Mouse (Mus musculus): ENCODE results near the gene Faah. TPM values are rescaled to one million over a fixed set of nuclear protein-coding genes. Genes with fewer than 3 reads are reported as not detected.

Faah gene
- total RNA-seq, 2 experiments from 2014 or later: 45.8 to 53.7 TPM

DNA sequence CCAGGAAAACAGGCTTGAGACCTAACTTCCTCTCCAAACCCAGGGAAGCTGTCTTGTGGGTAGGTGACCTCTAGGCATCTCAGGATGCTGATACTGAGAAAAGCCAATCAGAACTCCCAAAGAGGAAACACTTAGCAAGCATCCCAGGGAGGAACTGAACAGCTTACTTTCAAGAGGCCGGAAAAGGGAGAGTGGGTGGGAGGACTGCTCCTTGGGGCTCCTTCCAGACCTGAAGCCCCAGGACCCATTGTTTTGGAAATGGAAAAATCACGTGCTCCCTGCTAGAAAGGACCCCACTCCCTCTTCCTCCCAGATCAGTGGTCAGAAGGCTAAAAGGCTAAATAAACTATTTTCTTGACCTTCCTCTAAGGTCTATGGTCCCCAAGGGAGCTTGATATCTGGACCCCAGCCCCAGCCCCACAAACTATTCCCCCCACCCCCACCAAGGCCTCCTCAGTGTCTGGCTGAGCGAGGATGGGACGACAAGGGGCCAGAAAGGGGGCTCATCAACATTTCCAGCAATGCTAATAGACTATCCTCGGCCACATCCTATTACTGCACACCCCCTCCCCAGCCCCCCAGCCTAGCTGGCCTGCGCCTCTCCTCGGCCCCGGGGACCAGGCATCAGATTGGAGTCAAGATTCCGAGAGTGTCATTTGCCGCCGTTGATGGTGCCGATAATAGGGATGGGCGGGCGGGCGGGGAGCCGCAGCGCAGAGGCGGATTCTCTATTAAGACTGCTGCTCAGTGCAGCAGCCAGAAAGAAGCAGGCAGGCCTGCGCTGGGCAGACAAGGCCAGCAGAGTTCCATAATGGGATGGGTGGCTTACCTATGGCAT, 62.9 kb downstream of the Faah start:
- intact Hi-C loops (cut with DNase I): no loop called here
- no peak for DNase-seq

DNA sequence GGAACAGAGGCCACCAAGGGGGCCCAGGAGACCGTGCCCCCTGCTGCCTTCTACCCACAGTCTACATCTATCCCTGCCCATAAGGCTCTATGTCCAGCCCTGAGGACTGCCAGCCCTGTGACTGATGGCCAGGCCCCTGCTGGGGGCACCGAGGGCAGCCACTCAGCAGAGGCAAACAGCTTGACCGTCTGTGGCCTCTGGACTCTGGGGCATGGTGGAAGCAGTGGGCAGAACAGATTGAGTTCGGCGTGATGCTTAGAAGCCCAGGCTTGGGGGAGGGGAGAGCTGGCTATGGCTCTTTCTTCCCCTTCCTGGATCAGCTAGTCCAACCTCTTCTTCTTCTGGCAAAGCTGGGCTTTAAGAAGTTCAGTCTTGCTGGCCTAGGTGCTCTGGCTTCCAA, 64.2 kb downstream of the Faah start:
- DNase-seq: no peak
- intact Hi-C loops (cut with DNase I): no loop called here

DNA sequence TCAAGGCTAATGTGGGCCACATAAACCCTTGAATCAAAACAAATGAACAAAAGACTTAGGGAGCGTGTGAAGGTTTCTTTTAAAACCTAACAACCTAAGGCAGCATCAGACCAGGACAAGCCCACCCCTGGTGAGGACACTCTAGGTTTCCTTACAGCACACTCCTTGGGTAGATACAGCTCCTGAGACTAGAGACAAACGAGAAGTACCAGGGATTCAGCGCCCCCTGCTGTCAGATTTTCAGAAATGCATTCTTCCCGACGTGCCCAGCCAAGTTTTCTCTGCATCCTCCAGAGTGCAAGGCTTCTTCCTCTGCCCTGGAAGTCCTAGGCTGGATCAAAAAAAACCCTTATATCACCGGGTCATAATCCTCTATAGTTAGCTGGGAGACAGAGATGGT, 65.0 kb downstream of the Faah start:
- intact Hi-C loops (cut with DNase I): no loop called here
- DNase-seq: peak; percentile 60

DNA sequence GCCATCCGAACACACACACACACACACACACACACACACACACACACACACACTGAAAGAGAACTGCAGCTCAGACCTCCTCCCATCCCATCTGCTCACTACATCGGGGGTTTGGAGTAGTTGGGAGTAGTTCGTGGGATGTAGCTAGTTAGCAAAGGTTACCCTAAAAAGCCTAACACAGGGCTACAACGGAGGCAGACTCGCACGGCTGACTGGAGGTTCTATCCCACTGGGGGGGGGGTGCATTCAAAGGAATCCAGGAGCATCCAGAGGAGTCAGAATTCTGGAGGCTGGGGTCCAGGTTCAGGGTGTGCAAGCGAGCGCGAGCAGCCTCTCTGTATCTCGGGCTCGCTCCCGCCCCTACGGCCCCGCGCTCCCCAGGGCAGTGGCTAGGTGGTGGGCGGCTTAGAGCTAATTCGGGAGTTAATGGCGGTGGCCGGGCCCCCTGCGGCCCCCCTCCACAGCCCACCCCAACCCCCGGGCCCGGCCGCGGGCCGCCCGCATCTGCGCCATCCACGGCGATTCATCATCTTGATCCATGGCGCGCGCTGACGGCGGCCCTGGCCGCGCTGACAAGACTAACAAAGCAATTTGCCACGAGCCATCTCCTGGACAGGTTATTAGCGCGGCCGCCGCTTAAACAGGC, 73.9 kb downstream of the Faah start:
- no peak for DNase-seq
- intact Hi-C loops (cut with DNase I): no loop called here

DNA sequence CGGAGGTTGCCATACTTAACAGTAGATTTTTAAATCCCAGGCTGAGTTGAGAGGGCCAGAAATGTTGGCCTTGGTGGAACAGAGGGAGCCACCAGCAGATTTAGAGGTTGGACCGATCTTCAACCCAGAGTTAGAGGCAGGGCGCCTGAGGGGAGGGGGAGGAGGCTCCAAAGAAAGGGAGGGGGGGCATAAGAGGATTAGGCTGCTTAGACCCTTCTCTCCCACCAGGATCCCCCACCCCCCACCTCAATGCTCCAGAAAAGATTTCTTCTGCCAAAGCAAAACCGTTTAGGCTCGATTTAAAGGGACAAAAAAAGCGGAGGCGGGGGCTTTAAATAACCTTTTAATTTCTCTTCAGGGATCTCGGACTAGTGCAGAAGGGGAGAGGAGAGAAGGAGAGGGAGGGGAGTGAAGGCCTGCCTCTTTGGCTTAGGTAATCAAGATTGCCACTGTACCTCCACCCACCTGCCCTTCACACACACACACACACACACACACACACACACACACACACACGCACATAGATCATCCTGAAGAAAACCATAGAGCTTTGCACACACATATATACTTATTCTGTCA, 76.4 kb downstream of the Faah start:
- no peak for DNase-seq
- intact Hi-C loops (cut with DNase I): no loop called here

DNA sequence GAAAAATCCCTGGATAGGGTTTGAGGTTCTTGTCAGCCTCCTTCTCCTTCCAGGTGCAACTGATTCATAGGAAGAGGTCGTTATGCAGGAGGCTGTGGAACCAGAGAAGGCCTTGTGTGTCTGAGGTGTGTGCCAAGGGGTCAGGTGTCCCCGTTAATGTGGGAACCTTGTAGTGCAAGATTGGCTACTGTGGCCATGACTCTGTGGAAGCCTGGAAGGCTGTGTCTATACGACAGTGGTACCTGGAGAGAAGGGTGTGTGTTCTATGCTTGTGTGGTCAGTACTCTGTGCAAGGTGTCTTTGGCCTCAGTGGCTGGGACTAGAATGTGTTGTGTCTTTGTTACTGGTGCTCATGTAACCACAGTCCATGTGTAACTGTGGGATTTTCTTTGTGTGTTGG, 77.0 kb downstream of the Faah start:
- intact Hi-C loops (cut with DNase I): no loop called here
- no peak for DNase-seq

DNA sequence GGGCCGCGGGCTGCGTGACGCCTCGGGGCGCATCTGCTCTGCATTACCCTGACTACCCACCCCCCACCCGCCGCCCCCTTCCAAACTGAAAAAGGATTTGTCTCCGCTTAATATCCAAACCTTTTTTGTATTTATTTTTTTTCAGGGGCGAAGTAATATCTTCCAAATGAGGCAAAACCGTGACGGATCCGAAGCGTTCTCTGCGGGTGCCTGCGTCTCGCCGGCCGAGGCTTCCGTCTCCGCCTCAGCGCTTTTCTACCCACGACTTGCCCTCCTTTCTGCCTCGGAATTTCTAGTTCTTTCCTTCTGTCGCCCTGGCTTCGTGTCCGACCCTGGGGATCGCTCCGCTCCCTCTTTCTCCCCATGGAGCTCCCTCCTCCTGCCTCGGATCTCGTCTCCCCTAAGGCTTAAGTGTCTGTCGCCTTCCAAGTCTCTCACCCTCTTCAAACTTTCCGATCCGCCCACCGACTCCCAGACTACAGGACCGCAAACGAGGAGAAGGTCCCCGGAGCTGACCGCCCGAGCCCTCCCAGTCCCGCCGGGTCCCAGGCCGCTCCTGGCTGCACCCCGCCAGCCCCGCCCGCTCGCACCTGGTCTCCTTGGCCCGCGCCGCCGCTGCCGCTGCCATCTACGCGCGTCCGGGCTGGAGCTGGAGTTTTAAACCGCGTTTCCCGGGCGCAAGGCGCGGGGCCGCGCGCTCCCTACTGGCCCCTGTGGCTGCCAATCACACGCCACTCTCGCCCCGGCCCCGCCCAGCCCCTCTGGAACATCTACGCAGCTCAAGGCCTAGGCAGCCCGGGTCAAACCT, 78.2 kb downstream of the Faah start, which contains the start of gene Dmbx1:
Gene Dmbx1 (minus strand): TSS at position 632 of the 808 bp plus-strand sequence.
- intact Hi-C loops (cut with DNase I): no loop called here
- peak; percentile 55 for DNase-seq

DNA sequence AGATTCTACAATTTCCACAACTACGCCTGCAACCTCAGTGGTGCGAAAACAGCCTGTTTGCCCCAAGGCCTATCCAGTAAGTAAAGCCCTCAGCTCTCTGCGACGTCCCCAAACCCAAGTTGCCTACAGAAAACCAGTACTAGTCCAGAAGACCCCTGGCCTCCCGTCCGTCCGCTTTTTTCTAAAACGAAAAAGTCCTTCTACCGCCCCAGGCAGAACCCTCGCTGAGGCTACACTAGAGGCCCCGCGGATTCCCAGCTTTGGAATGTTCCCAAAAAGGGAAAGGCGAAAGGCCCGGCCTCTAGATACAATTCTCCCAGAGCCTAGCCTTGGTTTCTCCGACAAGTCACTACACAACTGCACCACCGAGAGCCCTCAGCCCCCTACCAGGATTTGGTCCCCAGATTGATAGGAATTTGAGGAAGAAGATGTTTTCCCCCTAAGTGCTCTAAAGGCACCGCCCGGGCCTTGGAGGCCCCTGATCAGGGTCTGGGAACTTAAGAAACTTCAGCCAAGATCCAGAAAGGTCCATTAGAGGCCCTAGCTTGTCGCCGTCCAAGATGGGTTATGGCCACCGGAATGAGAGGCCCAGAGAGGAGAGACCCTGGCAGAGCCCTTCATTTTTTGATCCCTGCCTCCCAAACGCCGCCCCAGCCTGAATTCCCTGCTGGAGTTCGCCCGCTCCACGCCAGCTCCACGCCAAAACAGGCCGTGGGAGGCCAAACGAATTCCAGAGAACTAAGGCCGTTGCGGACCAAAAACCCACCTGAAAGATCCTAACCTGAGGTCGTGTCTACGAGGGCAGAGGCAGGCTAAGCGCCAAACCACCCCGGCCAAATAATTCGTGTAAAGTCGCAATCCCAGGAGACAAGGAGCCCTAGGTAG, 79.2 kb downstream of the Faah start:
- no peak for DNase-seq
- intact Hi-C loops (cut with DNase I): no loop called here

DNA sequence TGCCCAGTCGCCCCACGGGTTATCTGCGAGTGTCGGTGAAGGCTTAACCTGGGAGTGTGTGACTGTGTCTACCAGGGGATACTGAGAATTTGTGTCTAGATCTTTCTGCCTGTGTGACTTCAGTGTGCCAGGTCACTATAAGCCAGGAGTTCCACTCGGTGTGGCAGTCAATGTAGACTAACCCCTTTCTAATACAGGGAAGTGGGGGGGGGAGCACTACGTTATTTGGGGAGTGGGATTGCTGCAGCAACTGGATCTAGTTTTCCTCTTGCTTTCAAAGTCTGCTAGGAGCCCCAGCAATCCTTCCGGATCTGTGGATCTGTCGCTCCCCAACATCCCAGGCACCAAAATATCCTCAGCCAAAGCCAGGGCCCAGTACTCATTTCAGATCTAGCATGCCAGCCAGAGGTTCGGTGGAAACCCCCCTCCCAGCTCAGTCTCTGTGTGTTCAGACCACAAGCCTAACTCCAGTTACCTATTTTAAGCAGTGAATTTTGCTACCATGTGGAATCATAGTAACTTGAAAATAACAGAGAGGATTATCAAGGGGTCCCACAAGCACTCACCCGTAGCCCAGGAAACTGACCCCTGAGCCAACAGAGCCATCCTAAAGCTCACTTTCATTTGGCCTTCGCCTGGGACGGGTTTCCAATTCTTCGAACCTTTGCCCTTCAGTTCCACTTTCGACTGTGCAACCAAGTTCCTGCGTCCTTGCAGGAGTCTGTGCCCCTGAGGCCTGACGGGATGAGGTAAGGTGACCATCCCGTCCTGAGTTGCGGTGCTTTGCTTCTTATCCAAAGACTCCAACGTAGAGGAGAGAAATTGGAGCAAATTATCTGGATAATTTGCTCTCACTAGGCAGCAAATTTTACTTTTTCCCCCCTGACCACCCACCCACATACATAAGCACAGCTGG, 80.4 kb downstream of the Faah start:
- intact Hi-C loops (cut with DNase I): no loop called here
- DNase-seq: no peak

DNA sequence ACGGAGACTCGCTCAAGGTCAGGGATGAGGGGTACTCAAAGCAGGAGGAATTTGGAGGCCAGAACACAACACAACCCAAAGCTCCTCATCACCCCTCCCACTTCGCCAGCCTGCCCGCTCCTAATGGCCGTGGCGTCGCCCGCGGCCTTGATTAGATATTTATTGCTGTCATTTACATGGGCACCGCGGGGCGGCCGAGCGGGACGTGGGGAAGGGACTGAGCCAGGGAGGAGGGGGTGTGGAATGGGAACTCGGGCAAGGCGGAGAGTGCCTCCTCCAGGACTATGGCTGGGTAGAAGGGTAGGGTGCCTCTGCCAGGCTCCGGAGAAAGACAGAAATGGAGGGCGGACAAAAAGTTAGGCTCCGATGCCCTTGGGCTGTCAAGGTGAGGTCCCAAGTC, 81.1 kb downstream of the Faah start:
- DNase-seq: no peak
- intact Hi-C loops (cut with DNase I): no loop called here

DNA sequence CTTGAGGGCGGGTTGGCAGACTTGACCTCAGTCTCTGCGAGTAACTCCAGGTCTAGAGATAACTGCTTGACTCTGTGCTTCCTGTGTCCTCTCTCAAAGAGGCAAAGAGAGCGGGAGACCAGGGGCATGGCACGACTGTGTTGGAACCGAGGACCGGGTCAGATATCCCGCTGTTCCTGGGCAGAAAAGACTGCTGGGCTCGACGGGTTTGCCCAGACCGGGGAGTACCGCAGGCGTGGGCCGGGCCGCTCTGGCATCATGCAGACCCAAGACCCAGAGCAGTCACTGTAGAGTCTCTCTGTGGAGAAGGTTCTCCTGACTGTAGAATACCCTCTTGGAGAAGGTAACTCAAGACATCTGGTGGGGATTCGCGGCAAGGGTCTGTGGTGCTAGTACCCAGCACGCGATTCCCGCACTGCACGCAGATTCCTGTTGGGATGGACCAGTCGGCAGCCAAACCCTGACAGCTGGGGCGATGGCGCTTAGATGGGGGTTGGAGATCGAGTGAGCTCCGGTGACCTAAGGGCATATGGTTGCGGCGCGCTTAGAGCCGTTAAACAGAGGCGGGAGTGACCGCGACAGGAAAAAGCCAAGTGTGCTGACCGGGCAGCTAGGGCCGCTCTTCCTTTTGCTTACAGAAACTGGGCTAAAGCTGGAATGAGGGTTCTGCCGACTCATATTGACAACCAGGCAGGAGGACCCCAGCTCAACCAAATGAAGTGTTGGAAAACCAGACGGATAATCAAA, 81.7 kb downstream of the Faah start:
- DNase-seq: no peak
- intact Hi-C loops (cut with DNase I): no loop called here

DNA sequence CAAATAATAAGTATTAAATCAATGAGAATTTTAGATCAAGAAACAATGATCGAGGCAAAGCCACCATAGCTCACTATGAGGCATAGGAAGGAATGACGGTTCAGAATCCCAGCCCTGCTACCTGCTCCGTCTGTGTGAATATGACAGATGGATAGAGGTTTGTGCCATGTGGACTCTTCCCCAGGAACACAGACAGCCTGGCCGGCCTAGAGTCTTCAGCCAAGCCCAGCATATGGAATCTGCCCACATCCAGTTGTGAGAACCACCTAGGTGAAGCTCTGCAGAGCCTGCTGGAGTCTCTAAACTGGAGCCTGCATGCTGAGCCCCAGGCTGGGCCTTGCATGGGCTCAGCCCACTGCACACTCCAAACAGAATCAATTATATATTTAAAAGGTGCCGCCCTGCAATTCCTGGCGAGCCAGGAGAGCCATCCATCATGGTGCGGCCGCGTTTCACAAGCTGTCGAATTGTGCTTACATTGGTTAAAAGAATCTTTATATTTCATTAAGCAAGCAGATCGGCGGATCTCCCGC, 86.1 kb downstream of the Faah start:
- DNase-seq: no peak
- intact Hi-C loops (cut with DNase I): no loop called here

DNA sequence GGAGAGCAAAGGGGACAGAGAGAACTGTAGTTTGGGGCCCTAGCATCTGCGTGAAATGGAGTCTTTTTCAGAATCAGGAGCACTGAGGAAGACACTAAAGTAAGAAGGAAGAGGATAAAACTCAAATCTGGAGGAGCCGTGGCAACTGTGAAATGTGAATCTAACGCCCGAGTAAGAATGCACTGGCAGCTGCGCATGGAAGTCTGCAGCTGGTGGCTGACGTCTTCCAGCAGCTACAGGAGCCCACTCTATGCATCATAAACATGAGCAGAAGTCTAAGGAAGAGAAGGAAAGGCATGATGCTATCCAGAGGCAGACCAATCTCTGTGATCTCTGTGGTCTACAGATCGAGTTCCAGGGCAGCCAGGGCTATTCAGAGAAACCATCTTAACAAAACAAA, 90.1 kb downstream of the Faah start:
- DNase-seq: no peak
- intact Hi-C loops (cut with DNase I): no loop called here

DNA sequence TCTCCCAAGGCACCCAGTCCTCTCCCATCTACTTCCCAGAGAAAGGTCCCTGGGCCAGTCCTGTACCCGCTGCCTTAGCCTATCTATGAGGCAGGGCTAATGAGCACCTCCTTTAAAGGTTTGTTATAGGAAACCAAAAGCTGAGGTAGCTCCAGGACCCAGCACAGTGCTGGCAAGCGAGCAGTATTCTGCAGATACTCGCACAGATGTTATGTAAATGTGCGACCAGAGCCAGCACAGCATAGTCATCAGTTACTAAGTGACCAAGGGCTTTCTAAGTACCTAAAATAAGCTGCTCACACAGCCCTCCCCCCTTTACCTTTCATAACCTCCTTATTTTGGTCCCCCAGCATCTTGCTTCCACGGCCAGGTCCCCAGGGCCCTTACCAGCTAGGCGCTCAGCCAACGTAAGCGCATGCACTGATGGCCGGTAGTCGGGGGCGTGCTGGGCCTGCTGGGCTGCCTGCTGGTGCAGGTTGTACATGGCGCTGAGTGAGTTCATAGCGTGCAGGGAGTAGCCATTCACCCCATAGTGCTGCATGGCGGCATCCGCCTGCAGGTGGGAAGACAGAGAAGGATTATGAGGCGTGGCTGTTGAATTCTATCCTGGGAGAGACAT, 94.4 kb downstream of the Faah start:
- peak; percentile 49 for DNase-seq
- intact Hi-C loops (cut with DNase I): no loop called here

DNA sequence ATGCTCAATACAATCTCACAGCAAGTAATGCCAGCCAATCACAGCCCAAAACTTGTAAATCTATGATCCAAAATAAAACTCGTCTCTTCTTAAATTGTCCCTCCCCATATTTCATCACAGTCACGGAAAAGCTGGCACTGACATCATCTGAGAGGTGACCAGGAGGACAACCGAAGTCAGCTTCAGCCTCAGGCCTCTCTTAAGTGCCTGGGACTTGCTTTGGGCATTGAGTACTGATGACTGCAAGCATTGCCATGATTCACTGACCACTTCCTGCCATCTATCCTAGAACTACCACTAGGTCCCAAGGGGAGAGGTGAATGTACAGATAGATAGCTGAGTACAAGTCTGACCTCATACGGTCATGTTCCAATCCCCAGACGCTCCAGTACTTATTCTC, 95.0 kb downstream of the Faah start:
- intact Hi-C loops (cut with DNase I): no loop called here
- no peak for DNase-seq

DNA sequence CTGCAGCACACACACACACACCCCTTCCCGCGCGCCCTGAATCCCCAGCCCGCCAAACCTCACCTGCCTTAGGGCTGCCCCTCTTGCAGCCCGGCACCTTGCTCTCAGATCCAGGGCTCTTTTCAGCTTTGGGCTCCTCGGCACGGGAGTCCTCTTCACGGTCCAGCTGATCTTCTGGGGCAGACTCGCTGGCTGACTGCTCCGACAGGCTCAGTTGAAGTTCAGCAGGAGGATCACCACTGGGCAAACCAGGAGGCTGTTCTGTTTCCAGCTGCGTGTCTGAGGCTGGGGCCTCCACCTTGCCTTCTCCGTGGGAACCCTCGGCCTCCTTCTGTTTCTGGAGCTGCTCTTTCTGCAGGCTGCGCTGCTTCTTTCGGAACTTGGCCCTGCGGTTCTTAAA, 97.8 kb downstream of the Faah start:
- intact Hi-C loops (cut with DNase I): no loop called here
- DNase-seq: no peak

All from left cerebral cortex, postnatal 4 days (tissue).